Mouse (Mus musculus) testis, postnatal 14 days (tissue): ENCODE measurements at regions not wholly inside any gene's neighbourhood (a gene's known extent, or its start where the extent isn't known, plus 50 kb on each side); places are given as distances from the start of the nearest gene placed in this dataset.

Source experiments
- DNase-seq: peaks from one replicate; pipeline ENCODE4 v3.0.0; 2021; ENCODE audit warnings: low spot score

GRCm38 (mm10) chr4:101342071-101342762, 76.9 kb upstream of the Ak4 start:
- DNase-seq, result no peak

- DNase-seq, result no peak
Measured at GRCm38 (mm10) chr4:101340741-101341140, 75.7 kb upstream of the Jak1 start.

- no peak for DNase-seq
Measured at GRCm38 (mm10) chr4:101338211-101338610, 73.1 kb upstream of the Jak1 start.

- DNase-seq, result peak; percentile 51
Measured at GRCm38 (mm10) chr4:101336811-101337210, 71.7 kb upstream of the Jak1 start.

- DNase-seq, result no peak
Measured at GRCm38 (mm10) chr4:101336371-101336770, 71.3 kb upstream of the Jak1 start.

- no peak for DNase-seq
Measured at GRCm38 (mm10) chr4:101333868-101334267, 68.8 kb upstream of the Jak1 start.

GRCm38 (mm10) chr4:101333036-101333435, 68.0 kb upstream of the Jak1 start:
- no peak for DNase-seq

- no peak for DNase-seq
Measured at GRCm38 (mm10) chr4:101331231-101331630, 66.1 kb upstream of the Jak1 start.

GRCm38 (mm10) chr4:101329060-101329459, 64.0 kb upstream of the Jak1 start:
- no peak for DNase-seq

GRCm38 (mm10) chr4:101326067-101326466, 61.0 kb upstream of the Jak1 start:
- no peak for DNase-seq

- no peak for DNase-seq
Measured at GRCm38 (mm10) chr4:101321731-101322130, 56.6 kb upstream of the Jak1 start.

- DNase-seq, result no peak
Measured at GRCm38 (mm10) chr4:101320587-101320986, 55.5 kb upstream of the Jak1 start.

- no peak for DNase-seq
Measured at GRCm38 (mm10) chr4:101319681-101320220, 54.7 kb upstream of the Jak1 start.

- no peak for DNase-seq
Measured at GRCm38 (mm10) chr4:101318836-101319235, 53.8 kb upstream of the Jak1 start.

GRCm38 (mm10) chr4:101316061-101316460, 51.0 kb upstream of the Jak1 start:
- DNase-seq, result no peak
